Mouse (Mus musculus): ENCODE measurements around the gene Rad9a.

GRCm38 (mm10) chr19:4147022-4147405 lies 54.4 kb downstream of the Rad9a start:
- TF ChIP-seq CTCF (IDR thresholded peaks at IDR 0.05; ENCODE audit: control insufficient read depth, insufficient read depth, low read length) = no peak
- no peak for TF ChIP-seq POLR2A (IDR thresholded peaks at IDR 0.05; ENCODE audit: borderline replicate concordance, control insufficient read depth, low read depth, low read length)

All from bone marrow, adult 2 months (tissue).